In genomic region chr7:82567811-82568210, GRCm38 (mm10) we compare ENCODE assay signal across 14 mouse cellular contexts.
DNase-seq lines count a peak whose midpoint lies in the region.
"Had no signal": no experiment of that assay in that cellular context is flagged by ENCODE, and none has a peak within 500 bp of the region (broad histone marks: within the 10 kb centered on the region; RNA-seq: fewer than 3 reads in every experiment).

No protein-coding gene starts in this region.

- DNase-seq in heart, adult 11 months, result peak; percentile 25
- no peak for DNase-seq in heart, postnatal 4 days
- DNase-seq in fibroblast of lung, adult 2 months (ENCODE audit: low read depth), result peak; percentile 92
- no peak for DNase-seq in right cerebral cortex, postnatal 4 days
- DNase-seq: adrenal gland, adult 2 months; adrenal gland, adult 8-10 months; adrenal gland, postnatal 10 days; adrenal gland, postnatal 14 days; adrenal gland, postnatal 25 days; adrenal gland, postnatal 36 days; B cell, adult 2 months; cerebellum, adult 11 months; cerebellum, adult 11-12 months; cerebellum, adult 18-20 months had no signal

Comparison
In these comparisons a context has a peak if more than half of its experiments do, and no peak if none do; other contexts are left out.
1. DNase-seq: peak in heart, adult 11 months (single experiment) and fibroblast of lung, adult 2 months (single experiment); none in heart, postnatal 4 days (single experiment) and right cerebral cortex, postnatal 4 days (single experiment).